Mouse (Mus musculus) liver, embryonic 12.5 days (tissue): ENCODE data around the gene Tcl1b5. TPM values are rescaled to one million over a fixed set of nuclear protein-coding genes. Genes with fewer than 3 reads are reported as not detected.
"Not testable (repeated sequence)": the region's sequence is repeated elsewhere in the genome, so short reads cannot be mapped to it uniquely, and the experiment has no call there.

ENCODE experiments used
- ATAC-seq: fragments of 200-750 bp; cut with Nextera tagmentation; 2 replicates; pipeline ENCODE4 v1.8.0; 2017; ENCODE audit warnings: moderate number of reproducible peaks, mild to moderate bottlenecking, moderate library complexity
- H3K27ac ChIP-seq: fragments of 300-500 bp; sonication (generic); 2 replicates; pipeline ENCODE4 v1.5.1; 2016; ENCODE audit warnings: mild to moderate bottlenecking
- H3K27me3 ChIP-seq: fragments of 300-500 bp; sonication (generic); replicated peaks from 2 replicates; pipeline ENCODE4 v1.6.1; 2016; ENCODE audit warnings: mild to moderate bottlenecking, moderate library complexity
- H3K36me3 ChIP-seq: fragments of 300-500 bp; sonication (generic); 2 replicates; pipeline ENCODE4 v1.6.1; 2016; ENCODE audit warnings: mild to moderate bottlenecking, moderate library complexity
- H3K4me1 ChIP-seq: fragments of 300-500 bp; sonication (generic); 2 replicates; pipeline ENCODE4 v1.6.1; 2016
- H3K4me2 ChIP-seq: fragments of 300-500 bp; sonication (generic); 2 replicates; pipeline ENCODE4 v1.6.1; 2016; ENCODE audit warnings: mild to moderate bottlenecking, moderate library complexity
- H3K4me3 ChIP-seq: fragments of 300-500 bp; sonication (generic); 2 replicates; pipeline ENCODE4 v1.5.1; 2016; ENCODE audit warnings: mild to moderate bottlenecking, moderate library complexity
- H3K9ac ChIP-seq: fragments of 300-500 bp; sonication (generic); 2 replicates; pipeline ENCODE4 v1.6.1; 2016; ENCODE audit warnings: mild to moderate bottlenecking, moderate library complexity
- H3K9me3 ChIP-seq: fragments of 300-500 bp; sonication (generic); replicated peaks from 2 replicates; pipeline ENCODE4 v1.6.1; 2016; ENCODE audit warnings: mild to moderate bottlenecking, moderate library complexity
- WGBS: fragments of 180-500 bp; shearing (Covaris S2); methylation state at CpG from one replicate; pipeline ENCODE4 v1.1.7; 2016; ENCODE audit not compliant: insufficient replicate concordance; 5-methylcytosine and 5-hydroxymethylcytosine counted together
- polyA plus RNA-seq: library from polyadenylated mRNA; unstranded; fragments of >200 nt; fragmentation: Nextera tagmentation; extraction: Ambion mirVana; gene quantifications from 2 replicates; pipeline ENCODE4 v1.2.1, GENCODE M21; 2016

Tcl1b5 gene
- not detected in 2 replicates for polyA plus RNA-seq

DNA sequence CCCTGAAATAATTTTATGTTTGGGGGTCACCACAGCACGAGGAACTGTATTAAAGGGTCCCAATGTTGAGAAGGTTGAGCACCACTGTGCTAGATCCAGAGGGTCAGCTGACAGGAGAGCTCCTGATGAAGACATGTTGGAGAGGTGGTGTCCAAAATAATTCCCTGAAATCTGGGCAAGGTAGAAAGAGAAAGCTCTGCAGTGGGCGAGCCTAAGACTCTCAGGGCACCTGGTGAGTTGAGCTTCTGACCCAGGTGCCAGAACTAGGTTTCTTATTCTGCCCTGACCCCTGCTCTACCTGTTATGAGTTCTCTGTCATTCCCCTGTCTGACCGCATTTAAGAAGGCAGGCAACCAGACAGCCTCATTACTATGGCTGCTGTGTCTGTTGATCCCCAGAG lies at the start of gene Tcl1b5:
Tcl1b5 (plus strand) TSS at position 301 of the 400 bp plus-strand sequence.
- not testable (repeated sequence) for H3K27me3 ChIP-seq, ATAC-seq

DNA sequence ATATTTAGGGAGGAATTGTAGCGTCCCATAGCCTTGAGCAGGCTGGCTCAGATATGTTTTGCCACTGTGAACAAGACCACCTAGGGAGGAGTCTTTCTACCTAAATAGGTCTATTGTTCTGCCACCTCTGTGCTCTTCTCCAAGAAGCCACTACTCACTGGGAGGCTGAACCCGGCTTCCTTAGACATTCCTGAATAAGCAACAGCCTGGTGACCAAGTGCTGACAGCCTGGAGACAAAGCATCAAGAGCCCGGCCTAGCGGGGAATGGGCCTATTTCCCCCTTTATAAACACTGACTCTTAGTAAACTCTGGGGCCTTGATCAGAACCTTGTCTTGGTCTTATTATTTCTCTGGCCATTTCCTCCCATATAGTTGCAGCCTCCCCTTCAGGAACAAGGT lies 49.6 kb upstream of the Tcl1b5 start:
- Histone ChIP-seq H3K27me3 (no peaks in the 10 kb centered on the region), H3K9me3 (no peaks in the 10 kb centered on the region), H3K36me3 (no peaks in the 10 kb centered on the region), H3K4me2 (no peak overlapping the region), H3K9ac (no peak overlapping the region), H3K4me3 (no peak overlapping the region), H3K27ac (no peak overlapping the region), H3K4me1 (no peaks in the 10 kb centered on the region)
- 62% methylated on average over 4 of the region's 4 CpGs for WGBS
- no peak for ATAC-seq

More for the DNA sequence above, at the start of gene Tcl1b5:
- not testable (repeated sequence) for H3K4me1 ChIP-seq, H3K4me2 ChIP-seq, H3K36me3 ChIP-seq, H3K9ac ChIP-seq, H3K4me3 ChIP-seq, H3K27ac ChIP-seq, H3K9me3 ChIP-seq
- 40% methylated on average over 3 of the region's 3 CpGs for WGBS

DNA sequence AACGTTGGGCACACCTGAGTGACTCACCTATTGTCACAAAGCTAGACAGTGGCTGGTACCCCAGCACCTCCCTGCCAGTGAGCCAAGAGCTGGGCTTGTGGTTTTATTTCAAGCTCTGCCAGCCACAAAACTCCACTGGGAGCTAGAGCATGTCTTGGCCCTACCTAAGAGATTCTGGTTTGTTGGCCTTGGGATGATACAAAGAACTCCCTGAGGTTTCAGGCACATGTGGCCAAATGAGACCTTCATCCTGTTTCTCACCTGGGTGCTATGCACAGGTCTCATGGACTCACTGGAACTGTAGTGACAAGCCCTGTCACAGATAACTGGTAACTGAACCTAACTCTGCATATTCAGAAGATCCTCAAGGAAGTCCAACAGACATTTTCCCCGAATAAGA lies 48.5 kb upstream of the Tcl1b5 start:
- 46% methylated on average over 2 of the region's 2 CpGs for WGBS
- Histone ChIP-seq H3K27me3 (no peaks in the 10 kb centered on the region), H3K4me3 (no peak overlapping the region), H3K36me3 (no peaks in the 10 kb centered on the region), H3K9ac (no peak overlapping the region), H3K27ac (no peak overlapping the region), H3K4me1 (no peaks in the 10 kb centered on the region), H3K9me3 (no peaks in the 10 kb centered on the region), H3K4me2 (no peak overlapping the region)
- no peak for ATAC-seq

DNA sequence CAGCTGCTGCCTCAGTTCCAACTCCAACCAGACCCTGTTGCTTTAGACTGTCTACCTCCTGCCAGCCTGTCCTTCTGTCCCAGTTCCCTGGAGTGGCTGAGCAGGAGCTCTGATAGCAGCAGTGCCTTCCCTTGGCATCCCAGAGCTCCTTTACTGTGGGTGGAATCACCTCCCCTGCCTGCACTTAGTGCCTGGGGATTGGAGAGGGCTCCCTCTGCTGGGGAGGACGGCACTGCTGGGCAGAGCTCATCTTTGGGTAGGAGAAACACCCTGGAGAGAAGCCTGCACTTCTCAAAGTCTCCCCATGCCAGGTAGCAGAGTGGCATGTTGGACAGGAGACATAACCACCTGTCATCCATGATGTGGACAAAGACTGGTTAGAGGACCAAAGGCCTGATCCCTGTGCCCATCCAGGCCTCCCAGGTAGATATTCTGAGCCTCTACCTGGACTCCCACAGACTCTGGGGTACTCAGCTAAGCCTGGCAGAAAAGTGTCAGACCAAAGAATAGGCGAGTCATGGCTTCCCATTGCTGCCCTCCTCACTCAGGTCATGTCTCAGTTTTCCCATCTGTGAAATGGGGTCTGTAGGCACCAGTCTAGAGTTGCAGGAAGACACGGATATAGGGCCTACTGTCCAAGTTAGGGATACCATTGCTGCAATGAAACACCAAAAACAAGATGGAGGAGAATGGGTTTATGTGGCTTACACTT lies 46.5 kb upstream of the Tcl1b5 start:
- not testable (repeated sequence) for H3K27me3 ChIP-seq, H3K27ac ChIP-seq, H3K9me3 ChIP-seq, H3K9ac ChIP-seq, H3K4me1 ChIP-seq, ATAC-seq, H3K4me2 ChIP-seq, H3K4me3 ChIP-seq, H3K36me3 ChIP-seq
- 32% methylated on average over 3 of the region's 3 CpGs for WGBS

DNA sequence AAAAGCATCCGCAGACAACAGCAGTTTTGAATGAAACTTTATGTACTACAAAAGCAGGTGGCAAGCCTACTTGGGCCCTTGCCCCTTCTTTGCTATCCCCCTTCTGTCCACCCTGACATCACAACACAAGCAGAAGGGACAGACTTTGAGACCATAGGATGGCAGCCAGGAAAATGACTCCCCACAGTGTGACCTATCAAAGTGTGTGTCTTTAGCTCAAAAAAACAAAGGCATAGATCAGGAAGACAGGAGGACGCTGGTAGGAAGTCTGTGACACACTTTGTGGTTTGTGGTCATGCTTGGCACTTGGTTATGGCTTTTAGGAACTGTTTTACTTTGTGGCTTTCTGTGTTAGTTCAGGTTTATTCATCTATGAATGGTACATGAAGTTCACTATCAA lies 42.0 kb upstream of the Tcl1b5 start:
- not testable (repeated sequence) for H3K4me2 ChIP-seq, H3K4me3 ChIP-seq, H3K9ac ChIP-seq, H3K27ac ChIP-seq, H3K4me1 ChIP-seq, H3K27me3 ChIP-seq, ATAC-seq, H3K9me3 ChIP-seq, H3K36me3 ChIP-seq
- 41% methylated on average over 2 of the region's 2 CpGs for WGBS

DNA sequence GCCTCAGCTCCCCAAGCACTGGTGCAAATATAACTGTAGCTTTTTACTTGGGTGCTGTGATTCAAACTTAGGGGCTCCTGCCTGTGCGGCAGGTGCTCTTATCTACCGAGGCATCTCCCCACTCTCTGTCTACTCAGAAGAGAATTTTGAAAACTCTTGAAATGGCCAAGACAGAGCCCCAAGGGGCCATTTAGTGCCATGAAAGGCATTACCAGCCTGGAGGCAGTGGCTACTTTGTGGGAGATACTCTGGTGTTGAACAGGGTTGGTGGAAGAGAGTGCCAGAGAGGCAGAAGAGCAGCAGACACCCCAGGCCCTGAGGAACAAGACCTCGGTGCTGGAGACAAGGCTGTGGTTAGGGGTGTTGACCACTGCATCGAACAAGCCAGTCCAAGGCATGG lies 41.3 kb upstream of the Tcl1b5 start:
- not testable (repeated sequence) for H3K9me3 ChIP-seq, H3K36me3 ChIP-seq, H3K27me3 ChIP-seq, H3K4me1 ChIP-seq, H3K27ac ChIP-seq, H3K4me3 ChIP-seq, H3K4me2 ChIP-seq, H3K9ac ChIP-seq, ATAC-seq
- WGBS = 34% methylated on average over 4 of the region's 4 CpGs

DNA sequence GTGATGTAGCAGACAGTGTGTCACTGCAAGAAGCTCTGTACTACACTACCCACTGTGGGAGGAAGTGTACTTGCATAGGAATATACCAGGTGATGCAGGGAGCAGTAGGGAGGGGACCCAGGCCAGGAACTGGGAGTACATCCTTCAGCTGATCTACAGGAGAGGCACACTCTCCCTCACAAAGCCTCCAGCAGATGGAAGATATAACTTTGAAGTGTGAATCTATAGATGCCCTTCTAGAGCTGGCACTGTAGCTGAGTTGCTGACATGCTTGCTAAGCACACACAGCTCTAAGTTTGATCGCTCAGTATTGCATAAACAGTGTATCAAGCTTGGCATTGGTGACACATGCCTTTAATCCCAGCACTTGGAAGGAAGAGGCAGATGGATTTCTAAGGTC lies 38.4 kb upstream of the Tcl1b5 start:
- H3K4me1 ChIP-seq, H3K9me3 ChIP-seq, ATAC-seq, H3K36me3 ChIP-seq, H3K27me3 ChIP-seq, H3K27ac ChIP-seq, H3K9ac ChIP-seq, H3K4me2 ChIP-seq, H3K4me3 ChIP-seq: not testable (repeated sequence)
- WGBS = 53% methylated on average over 1 of the region's 1 CpGs

DNA sequence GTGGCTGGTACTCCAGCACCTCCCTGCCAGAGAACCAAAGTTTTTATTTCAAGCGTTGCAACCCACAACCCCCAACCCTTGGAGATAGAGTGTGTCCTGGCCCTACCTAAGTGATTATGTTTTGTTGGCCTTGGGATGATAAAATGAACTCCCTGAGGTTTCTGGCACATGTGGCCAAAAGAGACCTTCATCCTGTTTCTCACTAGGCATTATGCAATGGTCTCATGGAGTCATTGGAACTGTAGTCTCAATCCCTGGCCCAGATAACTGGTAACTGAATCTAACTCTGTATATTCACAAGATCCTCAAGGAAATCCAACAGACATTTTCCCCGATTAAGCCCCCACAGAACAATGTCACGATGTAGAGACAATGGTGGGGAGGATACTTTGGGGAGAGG lies 33.0 kb upstream of the Tcl1b5 start:
- H3K27me3 ChIP-seq = no peaks in the 10 kb centered on the region
- H3K36me3 ChIP-seq = no peaks in the 10 kb centered on the region
- H3K4me2 ChIP-seq = no peak overlapping the region
- H3K9me3 ChIP-seq = no peaks in the 10 kb centered on the region
- ATAC-seq = no peak
- no peak overlapping the region for H3K4me3 ChIP-seq
- WGBS = 61% methylated on average over 3 of the region's 3 CpGs
- H3K4me1 ChIP-seq = no peaks in the 10 kb centered on the region
- H3K9ac ChIP-seq = no peak overlapping the region
- no peak overlapping the region for H3K27ac ChIP-seq

DNA sequence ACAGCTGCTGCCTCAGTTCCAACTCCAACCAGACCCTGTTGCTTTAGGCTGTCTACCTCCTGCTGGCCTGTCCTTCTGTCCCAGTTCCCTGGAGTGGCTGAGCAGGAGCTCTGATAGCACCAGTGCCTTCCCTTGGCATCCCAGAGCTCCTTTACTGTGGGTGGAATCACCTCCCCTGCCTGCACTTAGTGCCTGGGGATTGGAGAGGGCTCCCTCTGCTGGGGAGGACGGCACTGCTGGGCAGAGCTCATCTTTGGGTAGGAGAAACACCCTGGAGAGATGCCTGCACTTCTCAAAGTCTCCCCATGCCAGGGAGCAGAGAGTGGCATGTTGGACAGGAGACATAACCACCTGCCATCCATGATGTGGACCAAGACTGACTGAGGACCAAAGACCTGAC lies 31.2 kb upstream of the Tcl1b5 start:
- H3K36me3 ChIP-seq, H3K4me1 ChIP-seq, ATAC-seq, H3K9ac ChIP-seq, H3K27ac ChIP-seq, H3K9me3 ChIP-seq, H3K27me3 ChIP-seq, H3K4me2 ChIP-seq, H3K4me3 ChIP-seq: not testable (repeated sequence)
- 25% methylated on average over 1 of the region's 1 CpGs for WGBS

DNA sequence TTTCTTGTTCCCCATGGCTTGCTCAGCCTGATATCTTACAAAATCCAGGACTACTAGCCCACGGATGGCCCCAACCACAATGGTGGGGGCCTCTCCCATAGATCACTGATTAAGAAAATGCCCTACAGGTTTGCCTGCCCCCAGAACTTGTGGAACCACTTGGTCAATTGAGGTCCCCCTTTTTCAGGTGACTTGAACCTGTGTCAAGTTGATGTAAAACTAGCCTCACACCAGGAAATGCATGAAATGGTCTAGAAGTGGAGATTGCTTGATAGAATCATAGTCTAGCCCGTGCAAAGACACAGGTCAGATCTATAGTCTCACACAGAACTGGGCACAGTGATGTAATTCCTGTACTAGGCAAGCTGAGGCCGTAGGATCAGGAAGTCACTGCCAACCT lies 30.4 kb upstream of the Tcl1b5 start, which contains the start of gene Tcl1b2:
Tcl1b2 (plus strand) TSS at position 301 of the 400 bp plus-strand sequence.
- Histone ChIP-seq H3K9ac (no peak within 1 kb of the TSS), H3K4me2 (no peak within 1 kb of the TSS), H3K27ac (no peak within 1 kb of the TSS), H3K9me3 (no peaks in the 10 kb centered on the region), H3K27me3 (no peaks in the 10 kb centered on the region), H3K4me1 (no peaks in the 10 kb centered on the region), H3K4me3 (no peak within 1 kb of the TSS), H3K36me3 (no peaks in the 10 kb centered on the region)
- 39% methylated on average over 3 of the region's 3 CpGs for WGBS
- ATAC-seq = no peak

DNA sequence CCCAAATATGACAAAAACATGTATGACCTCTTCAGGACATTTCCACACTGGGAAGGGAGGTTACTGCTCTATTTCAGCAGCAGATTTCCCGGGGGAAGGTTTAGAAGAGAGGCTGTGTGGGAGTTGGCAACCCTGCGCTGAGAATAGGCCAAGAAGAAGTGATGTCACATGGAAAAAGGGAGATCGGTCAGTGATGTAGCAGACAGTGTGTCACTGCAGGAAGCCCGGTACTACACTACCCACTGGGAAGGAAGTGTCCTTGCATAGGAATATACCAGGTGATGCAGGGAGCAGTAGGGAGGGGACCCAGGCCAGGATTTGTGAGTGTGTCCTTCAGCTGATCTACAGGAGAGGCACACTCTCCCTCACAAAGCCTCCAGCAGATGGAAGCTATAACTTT lies 20.9 kb upstream of the Tcl1b5 start:
- H3K4me2 ChIP-seq, ATAC-seq, H3K4me3 ChIP-seq, H3K4me1 ChIP-seq, H3K36me3 ChIP-seq, H3K27me3 ChIP-seq, H3K9ac ChIP-seq, H3K27ac ChIP-seq, H3K9me3 ChIP-seq: not testable (repeated sequence)
- 48% methylated on average over 4 of the region's 4 CpGs for WGBS

DNA sequence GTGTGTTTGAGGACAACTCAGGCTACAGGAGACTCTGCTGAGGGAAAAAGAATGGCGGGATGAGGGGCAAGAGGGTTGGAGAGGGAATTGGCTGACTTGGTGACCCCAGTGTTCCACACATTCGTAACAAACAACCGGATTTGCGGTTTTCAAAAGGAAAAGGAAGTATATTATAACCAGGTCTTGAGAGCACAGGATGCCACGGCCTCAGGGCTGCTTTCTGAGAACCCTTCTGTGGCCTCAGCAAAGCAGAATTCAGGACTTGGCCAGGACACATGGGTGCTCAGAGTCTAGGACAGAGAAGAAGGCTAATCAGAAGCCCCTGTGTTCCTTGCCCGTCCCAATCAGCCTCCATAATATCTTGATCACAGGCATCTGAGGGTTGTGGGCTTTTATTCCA lies 17.3 kb upstream of the Tcl1b5 start:
- no peak overlapping the region for H3K9ac ChIP-seq
- H3K27ac ChIP-seq = no peak overlapping the region
- H3K27me3 ChIP-seq = no peaks in the 10 kb centered on the region
- no peaks in the 10 kb centered on the region for H3K9me3 ChIP-seq
- H3K4me2 ChIP-seq = no peak overlapping the region
- H3K4me3 ChIP-seq = no peak overlapping the region
- no peaks in the 10 kb centered on the region for H3K4me1 ChIP-seq
- no peak for ATAC-seq
- 48% methylated on average over 6 of the region's 6 CpGs for WGBS
- no peaks in the 10 kb centered on the region for H3K36me3 ChIP-seq

DNA sequence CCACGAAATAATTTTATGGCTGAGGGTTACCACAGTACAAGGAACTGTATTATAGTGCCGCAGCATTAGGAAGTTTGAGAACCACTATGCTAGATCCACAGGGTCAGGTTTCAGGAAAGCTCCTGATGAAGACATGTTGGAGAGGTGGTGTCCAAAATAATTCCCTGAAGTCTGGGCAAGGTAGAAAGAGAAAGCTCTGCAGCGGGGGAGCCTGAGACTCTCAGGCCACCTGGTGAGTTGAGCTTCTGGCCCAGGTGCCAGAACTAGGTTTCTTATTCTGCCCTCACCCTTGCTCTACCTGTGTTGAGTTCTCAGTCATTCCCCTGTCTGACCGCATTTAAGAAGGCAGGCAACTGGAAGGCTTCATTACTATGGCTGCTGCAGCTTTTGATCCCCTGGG lies 16.8 kb upstream of the Tcl1b5 start, which contains the start of gene Tcl1b1:
Tcl1b1 (plus strand) TSS at position 301 of the 400 bp plus-strand sequence.
- H3K4me2 ChIP-seq = no peak within 1 kb of the TSS
- no peaks in the 10 kb centered on the region for H3K9me3 ChIP-seq
- no peak within 1 kb of the TSS for H3K27ac ChIP-seq
- no peaks in the 10 kb centered on the region for H3K27me3 ChIP-seq
- 56% methylated on average over 4 of the region's 4 CpGs for WGBS
- no peak for ATAC-seq
- no peaks in the 10 kb centered on the region for H3K36me3 ChIP-seq
- no peak within 1 kb of the TSS for H3K4me3 ChIP-seq
- H3K4me1 ChIP-seq = no peaks in the 10 kb centered on the region
- no peak within 1 kb of the TSS for H3K9ac ChIP-seq
